Mouse (Mus musculus) macrophage (primary cell): ENCODE measurements around the gene Adamtsl1. TPM values are rescaled to one million over a fixed set of nuclear protein-coding genes. Genes with fewer than 3 reads are reported as not detected.

Experiments used
- H3K27ac ChIP-seq: fragments of 350-480 bp; formaldehyde crosslinking; 2 replicates; pipeline ENCODE4 v1.9.0; 2021
- H3K36me3 ChIP-seq: fragments of 350-480 bp; formaldehyde crosslinking; 2 replicates; pipeline ENCODE4 v1.9.0; 2021; ENCODE audit errors: inconsistent target
- H3K4me3 ChIP-seq: fragments of 350-480 bp; formaldehyde crosslinking; 2 replicates; pipeline ENCODE4 v1.9.0; 2021; ENCODE audit errors: inconsistent target
- H3K79me2 ChIP-seq: fragments of 350-480 bp; formaldehyde crosslinking; 2 replicates; pipeline ENCODE4 v1.9.0; 2021; ENCODE audit errors: inconsistent target
- WGBS: methylation state at CpG from one replicate; pipeline ENCODE4 v1.1.7; 2026; ENCODE audit warnings: inconsistent platforms; ENCODE audit not compliant: missing documents; 5-methylcytosine and 5-hydroxymethylcytosine counted together
- polyA plus RNA-seq: library from polyadenylated mRNA; stranded (reverse); fragments of 250-400 nt; gene quantifications from 3 replicates; pipeline ENCODE4 v1.2.4, GENCODE M21; 2018; ENCODE audit warnings: inconsistent platforms

The Adamtsl1 gene
- polyA plus RNA-seq, 1 experiment from 2014 or later: not detected

DNA sequence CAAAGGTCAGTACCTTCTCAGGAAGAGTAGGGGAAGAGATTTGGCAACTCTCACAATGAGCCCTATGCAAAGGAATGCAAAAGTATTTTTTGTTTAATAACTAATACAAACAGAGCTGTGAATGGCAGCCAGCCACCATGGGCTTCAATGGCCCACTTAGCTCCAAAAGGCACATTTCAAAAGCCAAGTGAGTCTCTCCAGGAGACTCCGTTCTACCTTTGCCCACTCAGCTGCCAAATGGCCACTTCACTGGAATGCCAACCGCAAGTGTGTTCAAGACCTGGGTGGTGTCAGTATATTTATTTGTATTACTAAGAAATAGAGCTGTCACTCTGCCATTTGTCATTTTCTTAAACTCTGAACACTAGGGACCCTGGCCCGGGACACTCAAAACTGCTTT lies 800.5 kb downstream of the Adamtsl1 start:
- Histone ChIP-seq H3K4me3 (no peak overlapping the region), H3K27ac (no peak overlapping the region), H3K36me3 (no peaks in the 10 kb centered on the region), H3K79me2 (no peaks in the 10 kb centered on the region)
- WGBS: 92% methylated on average over 3 of the region's 3 CpGs

DNA sequence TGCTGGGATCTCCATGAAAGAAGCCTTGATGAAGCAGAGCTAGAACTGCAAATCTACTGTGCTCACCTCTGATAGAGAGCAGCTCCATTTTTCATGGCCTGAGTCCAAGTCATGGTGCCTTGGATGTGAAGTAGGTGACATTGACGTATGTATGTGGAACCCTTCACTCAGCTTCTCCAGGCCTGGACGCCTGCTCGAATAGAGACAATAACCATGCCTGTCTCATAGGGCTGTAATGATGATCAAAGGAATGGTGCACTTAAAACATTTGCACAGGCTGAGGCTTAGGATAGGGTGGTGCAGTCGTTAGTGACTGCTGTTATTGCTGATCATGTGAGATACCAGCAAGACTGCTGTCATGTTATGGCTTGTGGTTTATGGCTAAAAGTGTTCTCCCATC lies 801.1 kb downstream of the Adamtsl1 start:
- WGBS: 83% methylated on average over 4 of the region's 4 CpGs
- Histone ChIP-seq H3K36me3 (no peaks in the 10 kb centered on the region), H3K27ac (no peak overlapping the region), H3K4me3 (no peak overlapping the region), H3K79me2 (no peaks in the 10 kb centered on the region)

DNA sequence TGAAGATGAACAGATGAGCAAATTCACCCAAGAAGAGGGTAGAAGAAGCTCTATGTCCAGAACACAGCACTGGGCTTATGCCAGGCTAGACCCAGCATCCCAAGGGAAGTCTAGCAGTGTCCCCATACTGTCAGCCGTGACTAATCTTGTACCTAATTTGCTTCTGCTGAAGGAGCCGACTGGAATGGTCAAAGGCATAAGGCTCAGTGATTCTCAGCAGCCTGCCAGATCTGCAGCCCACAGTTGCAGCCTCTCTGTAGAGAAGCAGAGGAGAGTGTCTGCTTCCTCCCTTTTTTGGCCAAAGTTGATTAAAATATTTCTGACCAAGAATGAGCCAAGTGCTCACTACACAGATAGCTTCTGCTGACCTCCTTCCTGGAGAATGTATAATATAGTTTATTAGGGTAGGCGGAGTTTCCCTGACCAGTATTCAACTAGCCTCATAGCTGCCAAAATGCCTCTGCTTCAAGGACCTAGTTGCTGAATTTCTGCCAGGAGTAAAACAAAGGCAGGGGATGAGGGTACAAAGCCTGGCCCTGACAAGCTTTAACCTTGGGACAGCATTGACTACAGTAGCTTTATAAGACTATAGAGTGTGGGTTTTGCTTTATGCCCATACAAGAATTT lies 804.1 kb downstream of the Adamtsl1 start:
- Histone ChIP-seq H3K4me3 (no peak overlapping the region), H3K79me2 (no peaks in the 10 kb centered on the region), H3K36me3 (no peaks in the 10 kb centered on the region), H3K27ac (no peak overlapping the region)
- whole genome bisulfite sequencing: 78% methylated on average over 3 of the region's 3 CpGs

DNA sequence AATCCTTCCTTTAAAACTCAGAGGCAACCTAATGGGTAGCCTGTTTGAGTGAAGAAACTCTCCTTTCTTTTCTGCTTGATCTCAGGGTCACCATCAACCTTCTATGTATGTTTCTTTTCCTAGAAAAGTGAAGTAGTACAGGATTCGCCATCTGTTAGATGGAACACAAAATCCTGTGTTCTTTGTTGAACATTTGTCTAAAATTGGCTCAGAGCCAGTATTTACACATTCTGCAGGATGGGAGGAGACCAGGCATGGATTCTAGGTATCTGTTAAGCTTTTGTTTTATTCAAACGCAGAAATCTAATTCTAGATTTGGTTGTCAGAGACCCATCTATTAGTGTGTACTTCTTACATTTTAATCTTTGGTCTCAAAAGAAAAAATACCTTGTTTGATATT lies 811.4 kb downstream of the Adamtsl1 start:
- Histone ChIP-seq H3K27ac (no peak overlapping the region), H3K4me3 (no peak overlapping the region), H3K36me3 (no peaks in the 10 kb centered on the region), H3K79me2 (no peaks in the 10 kb centered on the region)
- WGBS: 78% methylated on average over 2 of the region's 2 CpGs

DNA sequence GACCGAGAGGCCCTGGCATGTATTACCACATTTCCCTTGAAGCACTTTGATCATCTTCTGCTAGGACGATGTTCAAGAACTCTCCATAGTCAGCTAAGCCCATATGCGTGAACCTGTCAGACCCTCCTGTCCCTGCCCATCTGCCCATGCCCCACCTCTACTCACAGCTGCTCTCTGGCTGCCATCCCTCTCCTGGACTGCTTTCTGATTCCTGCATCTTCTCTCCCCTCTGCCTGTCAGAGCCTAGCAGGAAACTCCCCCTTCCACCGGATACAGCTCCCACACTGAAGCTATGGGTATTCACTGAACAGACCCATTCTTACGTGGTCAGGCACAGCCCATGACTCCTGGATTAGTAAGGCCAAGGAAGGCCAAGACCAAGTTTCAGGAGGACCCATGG lies 812.0 kb downstream of the Adamtsl1 start:
- no peak overlapping the region for H3K27ac ChIP-seq
- no peak overlapping the region for H3K4me3 ChIP-seq
- no peaks in the 10 kb centered on the region for H3K36me3 ChIP-seq
- 83% methylated on average over 5 of the region's 5 CpGs for WGBS
- no peaks in the 10 kb centered on the region for H3K79me2 ChIP-seq

DNA sequence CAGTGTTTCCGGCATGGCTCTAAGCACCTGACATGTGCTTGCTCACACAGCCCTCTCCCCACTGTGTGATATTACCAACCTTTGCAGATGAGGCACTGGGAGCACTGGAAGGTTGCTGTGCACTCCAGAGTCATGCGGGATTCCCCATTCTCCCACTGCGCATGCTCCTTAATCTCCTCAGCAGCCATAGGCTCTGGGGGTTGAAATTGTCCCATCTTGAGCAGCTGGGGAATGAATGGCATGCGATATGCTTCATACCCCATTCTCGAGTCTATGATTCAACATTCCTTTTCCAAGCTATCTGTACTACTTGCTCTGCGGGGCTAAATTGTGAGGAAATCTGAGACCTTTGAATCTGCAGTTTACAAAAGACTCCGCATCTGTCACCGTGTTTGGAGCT lies 812.7 kb downstream of the Adamtsl1 start:
- WGBS: 92% methylated on average over 8 of the region's 8 CpGs
- no peaks in the 10 kb centered on the region for H3K36me3 ChIP-seq

DNA sequence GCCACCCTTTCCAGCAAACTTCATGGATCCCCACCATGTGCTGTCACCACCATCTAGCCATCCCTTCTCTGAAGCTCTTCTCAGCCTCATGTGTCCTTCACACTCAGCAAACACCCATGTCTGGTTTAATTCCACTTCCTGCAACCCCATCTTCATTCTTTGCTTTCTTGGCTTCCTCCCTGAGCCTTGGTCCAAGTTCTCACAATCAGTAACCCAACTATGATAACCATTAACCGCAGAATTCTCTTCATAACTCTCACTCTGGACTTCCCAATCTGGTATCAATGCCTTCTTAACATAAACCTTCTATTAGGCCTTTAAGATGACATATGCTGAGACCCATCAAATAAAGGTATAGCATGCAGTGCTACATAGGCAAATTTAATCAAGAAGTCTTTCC lies 815.5 kb downstream of the Adamtsl1 start:
- H3K27ac ChIP-seq: no peak overlapping the region
- H3K4me3 ChIP-seq: no peak overlapping the region
- WGBS: 92% methylated on average over 1 of the region's 1 CpGs
- H3K79me2 ChIP-seq: no peaks in the 10 kb centered on the region
- H3K36me3 ChIP-seq: no peaks in the 10 kb centered on the region

More for the DNA sequence above, 812.7 kb downstream of the Adamtsl1 start:
- Histone ChIP-seq H3K4me3 (no peak overlapping the region), H3K27ac (no peak overlapping the region), H3K79me2 (no peaks in the 10 kb centered on the region)

DNA sequence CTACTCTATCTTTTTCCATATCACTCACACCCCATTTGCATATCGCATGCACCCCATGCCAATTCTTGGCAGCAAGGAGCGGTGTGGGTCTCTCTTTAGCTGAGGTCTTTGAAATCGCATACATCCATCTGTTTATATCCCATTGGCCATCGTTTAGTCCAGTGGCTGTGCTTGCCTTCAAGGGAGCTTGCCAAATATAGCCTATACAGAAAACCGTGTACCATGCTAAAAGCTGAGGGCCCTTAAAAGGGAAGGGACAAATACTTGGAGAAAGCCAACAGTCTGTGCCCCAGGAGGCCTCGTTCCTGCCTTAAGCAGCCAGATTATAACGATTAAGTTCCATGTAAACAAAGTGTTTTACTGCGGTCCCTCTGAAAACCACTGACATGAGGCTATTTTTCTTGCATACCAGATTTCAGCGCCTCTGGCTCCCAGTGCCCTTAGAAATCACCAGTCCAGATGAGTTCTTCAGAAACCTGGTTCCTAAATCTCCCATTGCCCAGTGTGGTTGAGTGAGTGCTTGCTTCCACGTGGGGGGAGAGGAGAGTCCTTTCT lies 822.0 kb downstream of the Adamtsl1 start:
- Histone ChIP-seq H3K79me2 (no peaks in the 10 kb centered on the region), H3K4me3 (no peak overlapping the region), H3K36me3 (no peaks in the 10 kb centered on the region), H3K27ac (no peak overlapping the region)
- 63% methylated on average over 10 of the region's 10 CpGs for WGBS

DNA sequence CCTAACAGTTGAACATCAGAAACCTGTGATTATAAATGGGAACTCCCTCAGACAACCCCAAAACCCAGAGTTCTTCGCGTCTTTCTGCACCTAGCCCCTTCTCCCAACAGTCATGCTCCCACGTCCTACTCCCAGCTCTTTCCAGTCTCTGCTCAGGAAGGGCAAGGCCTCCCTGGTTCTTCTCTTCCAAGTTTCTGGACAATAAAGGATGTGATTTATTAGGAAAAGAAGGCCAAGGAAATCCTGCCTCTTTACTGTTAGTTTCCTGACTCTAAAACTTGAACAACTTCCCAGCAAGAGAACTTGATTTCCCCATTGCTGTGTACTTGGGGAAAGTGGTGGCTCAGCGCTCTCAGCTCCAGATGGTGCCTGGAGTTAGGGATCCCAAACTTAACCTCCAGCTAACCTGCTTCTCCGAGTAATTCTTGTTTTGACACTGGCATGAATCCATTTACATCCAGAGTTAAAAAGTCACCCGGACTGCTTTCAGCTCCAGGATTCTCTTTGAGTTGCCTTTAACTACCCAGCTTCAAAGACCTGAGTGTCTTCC lies 823.3 kb downstream of the Adamtsl1 start:
- Histone ChIP-seq H3K27ac (no peak overlapping the region), H3K36me3 (no peaks in the 10 kb centered on the region), H3K4me3 (no peak overlapping the region), H3K79me2 (no peaks in the 10 kb centered on the region)
- WGBS: 61% methylated on average over 6 of the region's 6 CpGs

DNA sequence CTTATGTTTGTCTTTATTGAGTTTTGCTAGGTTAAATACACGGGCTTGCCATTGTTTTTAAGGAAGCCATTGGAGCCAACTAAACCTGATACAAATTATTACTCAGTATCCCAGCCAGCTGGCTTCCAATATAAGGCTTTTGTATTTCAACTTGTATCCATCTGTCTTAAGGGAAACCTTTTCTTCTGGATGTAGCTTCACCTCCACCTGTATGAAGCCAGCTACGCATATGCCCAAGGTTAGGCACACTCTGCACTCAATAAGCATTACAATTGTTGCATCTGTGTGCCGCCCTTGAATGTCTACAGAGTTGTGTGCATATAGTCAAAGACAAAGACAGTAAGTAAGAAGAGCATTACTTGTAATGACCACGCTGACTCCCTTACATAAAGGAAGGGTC lies 835.4 kb downstream of the Adamtsl1 start:
- WGBS: 88% methylated on average over 4 of the region's 4 CpGs
- Histone ChIP-seq H3K4me3 (no peak overlapping the region), H3K36me3 (no peaks in the 10 kb centered on the region), H3K27ac (no peak overlapping the region), H3K79me2 (no peaks in the 10 kb centered on the region)

DNA sequence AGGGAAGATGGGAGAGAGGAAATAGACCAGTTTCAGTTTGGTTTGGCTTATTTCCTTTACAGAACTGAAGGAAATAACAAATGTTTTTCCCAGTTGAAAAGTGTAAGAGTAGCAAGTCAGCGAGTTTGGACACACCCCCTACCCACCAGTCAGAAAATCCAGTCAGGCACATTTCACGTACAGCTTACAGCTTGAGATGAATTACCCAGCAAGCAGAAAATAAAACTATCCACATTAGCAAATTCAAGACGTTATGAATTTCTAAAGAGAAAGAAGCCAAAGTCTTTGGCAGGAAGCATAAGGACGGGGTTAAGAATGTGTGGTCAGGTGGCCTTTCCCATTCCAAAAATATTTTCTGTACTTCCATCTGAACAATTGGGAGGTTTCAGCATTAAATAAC lies 838.1 kb downstream of the Adamtsl1 start:
- no peaks in the 10 kb centered on the region for H3K36me3 ChIP-seq
- H3K27ac ChIP-seq: no peak overlapping the region
- 61% methylated on average over 4 of the region's 4 CpGs for WGBS
- H3K79me2 ChIP-seq: no peaks in the 10 kb centered on the region
- no peak overlapping the region for H3K4me3 ChIP-seq

DNA sequence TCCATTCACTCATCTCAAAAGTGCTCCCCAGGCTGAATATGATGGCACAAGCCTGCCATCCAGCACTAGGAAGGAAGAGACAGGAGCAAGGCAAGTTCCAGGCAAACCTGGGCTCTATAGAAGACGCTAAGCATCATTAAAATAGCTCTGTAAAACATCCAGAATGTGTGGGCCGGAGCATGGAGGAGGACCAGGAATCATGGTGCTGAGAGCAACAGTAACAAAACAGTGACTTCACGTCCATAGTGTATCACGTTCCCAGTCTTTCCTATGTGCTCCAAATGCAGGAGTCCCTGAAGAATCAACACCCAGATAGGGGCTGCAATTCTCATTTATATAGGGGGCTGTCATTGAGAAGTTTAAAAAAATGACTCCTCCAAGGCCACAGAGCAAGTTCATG lies 839.6 kb downstream of the Adamtsl1 start:
- Histone ChIP-seq H3K79me2 (no peaks in the 10 kb centered on the region), H3K36me3 (no peaks in the 10 kb centered on the region), H3K4me3 (no peak overlapping the region), H3K27ac (no peak overlapping the region)
- WGBS: 82% methylated on average over 4 of the region's 4 CpGs

DNA sequence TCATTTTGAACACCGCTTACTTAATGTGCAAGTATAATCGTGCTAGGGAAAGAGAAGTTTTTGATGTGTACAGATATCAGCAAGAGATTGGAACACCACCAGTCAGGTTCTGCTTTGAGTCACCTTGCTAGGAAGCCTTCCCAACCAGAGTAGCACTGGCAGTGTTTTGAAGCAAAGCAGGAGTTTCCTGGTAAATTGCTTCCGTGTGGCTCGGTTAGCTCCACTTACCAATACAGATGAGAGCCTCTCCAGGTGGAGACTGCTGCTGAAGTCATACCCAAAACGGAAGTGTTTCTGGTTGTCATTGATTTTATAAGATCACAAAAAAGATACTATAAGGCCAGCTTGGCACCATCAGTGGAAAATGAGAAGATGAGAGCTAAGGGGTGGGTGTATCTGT lies 845.4 kb downstream of the Adamtsl1 start:
- Histone ChIP-seq H3K79me2 (no peaks in the 10 kb centered on the region), H3K36me3 (no peaks in the 10 kb centered on the region), H3K27ac (no peak overlapping the region), H3K4me3 (no peak overlapping the region)
- WGBS: 88% methylated on average over 5 of the region's 5 CpGs

DNA sequence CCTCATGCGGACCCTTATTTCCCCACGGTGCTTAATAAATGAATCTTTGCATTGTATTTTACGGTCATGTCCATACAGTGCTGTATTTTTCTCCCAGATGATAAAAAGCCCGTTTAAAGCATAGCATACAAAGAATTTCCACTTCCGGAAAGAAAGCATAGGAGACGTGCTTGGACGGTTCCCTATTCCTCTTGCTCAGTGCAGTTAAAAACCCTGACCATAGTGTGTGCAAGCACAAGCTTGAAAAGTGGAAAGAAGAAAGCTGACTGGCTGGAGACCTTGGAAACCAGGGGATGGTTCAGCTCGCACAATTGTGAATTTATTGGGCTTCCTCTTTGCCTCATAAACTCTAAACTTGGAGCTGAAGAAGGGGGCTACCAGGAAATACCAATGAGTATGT lies 855.1 kb downstream of the Adamtsl1 start:
- H3K79me2 ChIP-seq: no peaks in the 10 kb centered on the region
- no peak overlapping the region for H3K4me3 ChIP-seq
- whole genome bisulfite sequencing: 84% methylated on average over 8 of the region's 8 CpGs
- no peaks in the 10 kb centered on the region for H3K36me3 ChIP-seq
- no peak overlapping the region for H3K27ac ChIP-seq

DNA sequence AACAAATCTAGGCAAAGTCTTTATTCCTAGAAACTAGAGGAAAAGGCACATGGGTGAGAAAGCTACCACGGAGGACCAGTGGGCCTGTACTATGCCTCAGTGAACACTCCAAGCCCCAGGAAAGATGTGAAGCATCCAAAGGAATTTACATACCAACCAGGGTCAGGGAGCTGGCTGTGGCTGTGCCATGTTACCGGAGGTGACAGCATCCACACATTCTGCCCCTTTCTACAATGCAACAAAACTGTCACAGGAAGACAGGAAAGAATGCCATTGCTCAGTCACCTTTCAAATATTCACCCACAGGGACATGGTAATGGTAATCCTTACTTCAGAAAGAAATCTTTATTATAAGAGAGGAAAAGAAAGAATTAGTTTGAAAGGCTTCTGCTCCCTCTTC lies 859.2 kb downstream of the Adamtsl1 start:
- Histone ChIP-seq H3K79me2 (no peaks in the 10 kb centered on the region), H3K27ac (no peak overlapping the region), H3K36me3 (no peaks in the 10 kb centered on the region), H3K4me3 (no peak overlapping the region)
- WGBS: 81% methylated on average over 2 of the region's 2 CpGs

DNA sequence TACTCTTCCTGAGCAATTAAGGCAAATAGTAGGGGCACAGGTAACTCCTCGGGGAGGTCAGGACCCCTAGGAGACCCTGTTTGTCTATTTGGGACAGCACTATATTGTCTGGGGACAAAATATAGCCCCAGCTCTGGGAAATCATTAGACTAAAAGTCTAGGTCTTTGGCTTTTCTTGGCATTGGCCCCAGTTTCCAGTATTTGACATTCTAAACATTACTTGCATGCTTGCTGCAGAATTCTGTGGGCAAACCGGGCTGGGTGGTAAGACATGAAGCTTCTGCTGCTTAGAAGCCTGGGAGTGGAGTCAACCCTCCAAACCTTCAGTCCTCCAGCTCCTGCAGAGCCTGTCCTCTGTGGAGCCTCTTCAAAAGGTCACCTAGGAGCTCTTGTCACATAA lies 869.2 kb downstream of the Adamtsl1 start:
- Histone ChIP-seq H3K36me3 (no peaks in the 10 kb centered on the region), H3K4me3 (no peak overlapping the region), H3K79me2 (no peaks in the 10 kb centered on the region), H3K27ac (no peak overlapping the region)
- WGBS: 73% methylated on average over 2 of the region's 2 CpGs
